Mouse (Mus musculus) lung, adult 2 months (tissue): ENCODE data around the gene Tecr. TPM values are rescaled to one million over a fixed set of nuclear protein-coding genes. Genes with fewer than 3 reads are reported as not detected.

ENCODE experiments used
- DNase-seq: peaks from one replicate; pipeline ENCODE4 v3.0.0; 2022
- H3K4me1 ChIP-seq: fragments of 200-500 bp; 2 replicates; pipeline ENCODE4 v1.6.1; 2011; ENCODE audit warnings: low read length; ENCODE audit not compliant: control insufficient read depth, insufficient read depth
- H3K4me3 ChIP-seq: fragments of 200-500 bp; replicated peaks from 2 replicates; pipeline ENCODE3; 2011; ENCODE audit warnings: low read depth, mild to moderate bottlenecking, control low read depth, low read length; ENCODE audit errors: extremely low read depth
- CTCF ChIP-seq: fragments of 200-500 bp; IDR thresholded peaks from 2 replicates; pipeline ENCODE4 v1.5.1; 2011; ENCODE audit warnings: mild to moderate bottlenecking, low read length, control low read depth; ENCODE audit not compliant: insufficient read depth
- POLR2A ChIP-seq: fragments of 200-500 bp; IDR thresholded peaks from 2 replicates; pipeline ENCODE4 v1.6.1; 2011; ENCODE audit warnings: low read depth, mild to moderate bottlenecking, control low read depth, low read length, borderline replicate concordance; ENCODE audit errors: extremely low read depth
- WGBS: fragments of 180-500 bp; shearing (Covaris S2); methylation state at CpG from one replicate; pipeline ENCODE4 v1.1.7; 2018; 5-methylcytosine and 5-hydroxymethylcytosine counted together
- polyA plus RNA-seq: library from polyadenylated mRNA; depleted of rRNA; stranded (reverse); fragments of >200 nt; gene quantifications from 2 replicates; pipeline ENCODE4 v1.2.3, GENCODE M21; 2012

The Tecr gene
- polyA plus RNA-seq, 1 experiment, result 565 TPM

GRCm38 (mm10) chr8:83619568-83620285 lies 12.0 kb upstream of the Tecr start:
- Histone ChIP-seq H3K4me1 (peaks cover 2% of the 10 kb centered on the region; the same call in 1 of the 2 replicates), H3K4me3 (no peak overlapping the region)
- TF ChIP-seq POLR2A (no peak), CTCF (no peak)
- DNase-seq, result no peak
- 72% methylated on average over 9 of the region's 9 CpGs for WGBS

- Histone ChIP-seq H3K4me3 (no peak overlapping the region), H3K4me1 (peaks cover 2% of the 10 kb centered on the region; the same call in 1 of the 2 replicates)
- DNase-seq, result no peak
- TF ChIP-seq POLR2A (no peak), CTCF (no peak)
- 95% methylated on average over 2 of the region's 2 CpGs for WGBS
Observed at GRCm38 (mm10) chr8:83618566-83618965, 10.8 kb upstream of the Tecr start.

GRCm38 (mm10) chr8:83617111-83617510 lies 9.3 kb upstream of the Tecr start:
- WGBS, result 69% methylated on average over 2 of the region's 2 CpGs
- TF ChIP-seq POLR2A (no peak), CTCF (no peak)
- H3K4me1 ChIP-seq, result peaks cover under 1% of the 10 kb centered on the region; the same call in 1 of the 2 replicates
- no peak overlapping the region for H3K4me3 ChIP-seq
- no peak for DNase-seq

GRCm38 (mm10) chr8:83616625-83617024 lies 8.9 kb upstream of the Tecr start:
- Histone ChIP-seq H3K4me1 (no peaks in the 10 kb centered on the region), H3K4me3 (no peak overlapping the region)
- no peak for DNase-seq
- no peak for TF ChIP-seq POLR2A
- no peak for TF ChIP-seq CTCF

GRCm38 (mm10) chr8:83613695-83614094 lies 5.9 kb upstream of the Tecr start:
- 94% methylated on average over 4 of the region's 4 CpGs for WGBS
- DNase-seq, result no peak
- H3K4me3 ChIP-seq, result no peak overlapping the region
- peaks cover 9% of the 10 kb centered on the region for H3K4me1 ChIP-seq
- TF ChIP-seq CTCF (no peak), POLR2A (no peak)

- Histone ChIP-seq H3K4me1 (peaks cover 9% of the 10 kb centered on the region), H3K4me3 (no peak overlapping the region)
- TF ChIP-seq CTCF (no peak), POLR2A (no peak)
- no peak for DNase-seq
- WGBS, result 86% methylated on average over 4 of the region's 4 CpGs
Observed at GRCm38 (mm10) chr8:83611921-83612320, 4.2 kb upstream of the Tecr start.

DNA sequence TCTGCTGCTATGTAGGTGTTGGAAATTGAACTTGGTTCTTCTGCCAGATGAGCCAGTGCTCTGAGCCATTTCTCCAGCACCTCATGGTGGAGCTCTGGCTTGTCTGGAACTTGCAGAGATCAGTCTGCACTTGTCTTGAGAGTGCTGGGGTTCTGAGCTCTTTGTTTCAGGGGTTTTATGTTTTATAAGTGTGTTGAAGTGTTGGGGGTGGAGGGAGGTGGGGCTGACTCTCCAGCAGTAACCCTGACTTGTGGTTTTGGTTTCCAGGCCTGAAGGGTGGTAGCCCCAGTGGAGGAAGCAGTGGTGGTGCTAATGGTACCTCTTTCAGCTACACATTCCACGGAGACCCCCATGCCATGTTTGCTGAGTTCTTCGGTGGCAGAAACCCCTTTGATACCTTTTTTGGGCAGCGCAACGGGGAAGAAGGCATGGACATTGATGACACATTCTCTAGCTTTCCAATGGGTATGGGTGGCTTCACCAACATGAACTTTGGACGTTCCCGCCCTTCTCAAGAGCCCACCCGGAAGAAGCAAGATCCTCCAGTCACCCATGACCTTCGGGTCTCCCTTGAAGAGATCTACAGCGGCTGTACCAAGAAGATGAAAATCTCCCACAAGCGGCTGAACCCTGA lies 1.9 kb upstream of the Tecr start:
- Histone ChIP-seq H3K4me1 (peaks cover 9% of the 10 kb centered on the region), H3K4me3 (no peak overlapping the region)
- 77% methylated on average over 10 of the region's 10 CpGs for WGBS
- no peak for TF ChIP-seq POLR2A
- TF ChIP-seq CTCF, result no peak
- no peak for DNase-seq

GRCm38 (mm10) chr8:83609086-83609485 lies 1.3 kb upstream of the Tecr start:
- 9% methylated on average over 9 of the region's 9 CpGs for WGBS
- Histone ChIP-seq H3K4me3 (peak overlapping the region; percentile 97), H3K4me1 (peaks cover 9% of the 10 kb centered on the region)
- TF ChIP-seq CTCF, result no peak
- no peak for TF ChIP-seq POLR2A
- no peak for DNase-seq

GRCm38 (mm10) chr8:83608398-83608829 lies 643 bp upstream of the Tecr start:
- TF ChIP-seq POLR2A (no peak), CTCF (no peak)
- DNase-seq, result peak; percentile 86
- under 1% methylated on average over 51 of the region's 51 CpGs for WGBS
- Histone ChIP-seq H3K4me1 (peaks cover 9% of the 10 kb centered on the region), H3K4me3 (peak overlapping the region; percentile 97)

DNA sequence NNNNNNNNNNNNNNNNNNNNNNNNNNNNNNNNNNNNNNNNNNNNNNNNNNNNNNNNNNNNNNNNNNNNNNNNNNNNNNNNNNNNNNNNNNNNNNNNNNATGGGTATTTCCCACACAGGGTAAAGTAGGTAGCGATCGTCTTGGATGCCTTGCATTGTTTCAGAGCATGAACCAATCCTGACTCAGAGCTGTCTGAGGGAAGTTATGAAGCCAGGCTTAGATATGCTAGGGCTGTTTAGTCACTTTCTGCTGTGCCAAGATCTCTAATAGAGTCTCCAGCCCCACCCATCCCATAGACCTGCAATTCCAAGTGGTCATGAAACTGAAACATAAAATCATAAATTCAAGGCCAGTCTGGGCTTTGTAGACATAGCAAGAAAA lies 5.1 kb downstream of the Tecr start:
- DNase-seq, result no peak
- Histone ChIP-seq H3K4me1 (no peaks in the 10 kb centered on the region; the same call in 1 of the 2 replicates), H3K4me3 (no peak overlapping the region)
- TF ChIP-seq POLR2A (no peak), CTCF (no peak)
- WGBS, result 35% methylated on average over 2 of the region's 2 CpGs

DNA sequence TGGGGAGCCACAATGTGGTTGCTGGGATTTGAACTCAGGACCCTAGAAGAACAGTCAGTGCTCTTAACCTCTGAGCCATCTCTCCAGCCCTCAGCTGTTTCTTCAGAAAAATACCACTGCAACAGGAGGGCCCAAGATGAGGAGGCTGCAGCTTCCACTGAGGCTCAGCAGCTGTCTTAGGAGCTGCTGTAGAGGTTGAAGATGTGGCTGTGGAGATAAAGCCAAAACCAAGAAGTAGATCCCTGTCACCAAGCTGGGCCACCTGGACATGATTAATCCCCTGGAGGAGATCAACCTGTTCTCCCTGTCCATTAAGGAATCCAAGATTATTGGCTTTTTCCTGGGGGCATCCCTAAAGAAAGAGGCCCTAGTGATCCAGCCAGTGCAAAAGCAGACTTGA lies 8.0 kb downstream of the Tecr start:
- no peak for TF ChIP-seq POLR2A
- no peak for DNase-seq
- no peaks in the 10 kb centered on the region; the same call in 1 of the 2 replicates for H3K4me1 ChIP-seq

More for the DNA sequence above, 8.0 kb downstream of the Tecr start:
- H3K4me3 ChIP-seq, result no peak overlapping the region
